Mouse (Mus musculus) thymus, postnatal 10 days (tissue): ENCODE data around the gene Plpp6.
A peak's percentile ranks its signal among the peaks of the same experiment; 100 is the strongest.

Experiments used
- DNase-seq, 2 experiments: peaks; one replicate each; pipeline ENCODE4 v3.0.0; 2021; ENCODE audit warnings: low spot score in 2 of 2

The Plpp6 gene

GRCm38 (mm10) chr19:28963842-28964551 is at the start of gene Plpp6:
Gene Plpp6 (plus strand): TSS chr19:28963953.
- peak; percentile 76 to 81 for DNase-seq

- no peak for DNase-seq
Measured at GRCm38 (mm10) chr19:28914598-28914997, 49.2 kb upstream of the Plpp6 start.

GRCm38 (mm10) chr19:28915602-28916250 is 48.0 kb upstream of the Plpp6 start:
- no peak for DNase-seq

GRCm38 (mm10) chr19:28916492-28916891 is 47.3 kb upstream of the Plpp6 start:
- DNase-seq = no peak

- no peak for DNase-seq
Measured at GRCm38 (mm10) chr19:28917839-28918238, 45.9 kb upstream of the Plpp6 start.

GRCm38 (mm10) chr19:28926366-28926765 is 37.4 kb upstream of the Plpp6 start:
- DNase-seq = no peak

GRCm38 (mm10) chr19:28927396-28927795 is 36.4 kb upstream of the Plpp6 start:
- no peak for DNase-seq

- DNase-seq = no peak
Measured at GRCm38 (mm10) chr19:28929034-28929433, 34.7 kb upstream of the Plpp6 start.

- no peak for DNase-seq
Measured at GRCm38 (mm10) chr19:28934897-28935296, 28.9 kb upstream of the Plpp6 start.

- no peak for DNase-seq
Measured at GRCm38 (mm10) chr19:28940135-28940874, 23.4 kb upstream of the Plpp6 start.

GRCm38 (mm10) chr19:28941271-28941670 is 22.5 kb upstream of the Plpp6 start:
- DNase-seq = no peak

GRCm38 (mm10) chr19:28946782-28947181 is 17.0 kb upstream of the Plpp6 start:
- DNase-seq = no peak

GRCm38 (mm10) chr19:28947311-28947710 is 16.4 kb upstream of the Plpp6 start:
- DNase-seq = no peak

- DNase-seq = no peak
Measured at GRCm38 (mm10) chr19:28951251-28951650, 12.5 kb upstream of the Plpp6 start.

GRCm38 (mm10) chr19:28963113-28963512 is 640 bp upstream of the Plpp6 start:
- DNase-seq = no peak

GRCm38 (mm10) chr19:28963513-28963841 is 276 bp upstream of the Plpp6 start:
- no peak for DNase-seq

- no peak for DNase-seq
Measured at GRCm38 (mm10) chr19:28964552-28964903, 775 bp downstream of the Plpp6 start.

GRCm38 (mm10) chr19:28967652-28968051 is 3.9 kb downstream of the Plpp6 start, which contains the start of gene 4430402I18Rik:
Gene 4430402I18Rik (minus strand): TSS chr19:28967800.
- no peak for DNase-seq

GRCm38 (mm10) chr19:28968178-28968577 is 4.4 kb downstream of the Plpp6 start:
- DNase-seq = no peak

GRCm38 (mm10) chr19:28969231-28969630 is 5.5 kb downstream of the Plpp6 start:
- no peak for DNase-seq

- no peak for DNase-seq
Measured at GRCm38 (mm10) chr19:28970251-28970650, 6.5 kb downstream of the Plpp6 start.

- DNase-seq = peak; percentile 54 to 80
Measured at GRCm38 (mm10) chr19:28974862-28975611, 11.3 kb downstream of the Plpp6 start.
